Mouse (Mus musculus) CH12.LX (cell line): ENCODE results near the gene Rsrp1.
"Not testable (repeated sequence)": the region's sequence is repeated elsewhere in the genome, so short reads cannot be mapped to it uniquely, and the experiment has no call there.

ENCODE experiments used
- CTCF ChIP-seq, 2 experiments: IDR thresholded peaks in 1 of 2; conservative IDR thresholded peaks in 1 of 2; 2 replicates each; pipeline ENCODE4 v1.5.1; 2011 to 2012; ENCODE audit warnings: low read depth in 2 of 2, low read length in 2 of 2, improper control_type of control experiment in 1 of 2, inconsistent platforms in 1 of 2, mild to moderate bottlenecking in 1 of 2, moderate library complexity in 1 of 2
- EP300 ChIP-seq: IDR thresholded peaks from 2 replicates; pipeline ENCODE4 v1.6.1; 2011; ENCODE audit warnings: low read length, improper control_type of control experiment
- IRF4 ChIP-seq: IDR thresholded peaks from 2 replicates; pipeline ENCODE4 v1.6.1; 2014; ENCODE audit warnings: low read depth, mild to moderate bottlenecking, inconsistent platforms, low read length, improper control_type of control experiment
- KAT2A ChIP-seq: IDR thresholded peaks from 2 replicates; pipeline ENCODE4 v1.6.1; 2012; ENCODE audit warnings: low read length, improper control_type of control experiment, inconsistent platforms; ENCODE audit not compliant: insufficient replicate concordance
- MAFK ChIP-seq: IDR thresholded peaks from 2 replicates; pipeline ENCODE4 v1.6.1; 2011; ENCODE audit warnings: low read length, improper control_type of control experiment; ENCODE audit not compliant: insufficient replicate concordance
- UBTF ChIP-seq: IDR thresholded peaks from 2 replicates; pipeline ENCODE4 v1.6.1; 2012; ENCODE audit warnings: low read depth, mild to moderate bottlenecking, inconsistent platforms, low read length, improper control_type of control experiment, moderate library complexity
- USF1 ChIP-seq: IDR thresholded peaks from 2 replicates; pipeline ENCODE4 v1.6.1; 2014; ENCODE audit warnings: low read depth, mild to moderate bottlenecking, inconsistent platforms, low read length, improper control_type of control experiment
- ZC3H11A ChIP-seq: IDR thresholded peaks from 2 replicates; pipeline ENCODE4 v1.6.1; 2012; ENCODE audit warnings: low read depth, mild to moderate bottlenecking, inconsistent platforms, low read length, improper control_type of control experiment
- ZNF384 ChIP-seq: IDR thresholded peaks from 2 replicates; pipeline ENCODE4 v1.6.1; 2012; ENCODE audit warnings: low read depth, low read length, improper control_type of control experiment, inconsistent platforms

GRCm38 (mm10) chr4:134911406-134911805, 12.0 kb upstream of the Rsrp1 start:
- TF ChIP-seq CTCF (conservative IDR thresholded peaks at IDR 0.05 in 1 of 2, IDR thresholded peaks at IDR 0.05 in 1 of 2; ENCODE audit: low read depth in 2 of 2, low read length in 2 of 2); ZC3H11A; IRF4; UBTF; USF1; EP300; KAT2A; ZNF384; MAFK: not testable (repeated sequence)
